12 mouse cellular contexts compared by ENCODE assay signal in genomic region chr7:100845026-100845400, GRCm38 (mm10). TPM values are rescaled to one million over a fixed set of nuclear protein-coding genes. Genes with fewer than 3 reads are reported as not detected.
DNase-seq lines count a peak whose midpoint lies in the region; ATAC-seq and TF ChIP-seq lines count a peak whose summit lies in the region.
"Had no signal": no experiment of that assay in that cellular context is flagged by ENCODE, and none has a peak within 500 bp of the region (broad histone marks: within the 10 kb centered on the region; RNA-seq: fewer than 3 reads in every experiment).

No protein-coding gene starts in this region.

- H3K4me2 ChIP-seq in embryonic facial prominence, embryonic 12.5 days (replicated peaks): no peak overlapping the region
- no peak overlapping the region for H3K4me2 ChIP-seq in lung, embryonic 14.5 days
- peak overlapping the region; percentile 93 for H3K4me2 ChIP-seq in liver, embryonic 14.5 days (ENCODE audit: low read depth)
- H3K4me2 ChIP-seq: hindbrain, embryonic 12.5 days had no signal

- H3K27ac ChIP-seq in embryonic facial prominence, embryonic 12.5 days: 0 out of 2 replicates have a peak overlapping the region, but pooled peaks have one; percentile 36
- H3K27ac ChIP-seq in embryonic facial prominence, embryonic 10.5 days (replicated peaks): no peak overlapping the region
- peak overlapping the region; percentile 76 for H3K27ac ChIP-seq in lung, embryonic 14.5 days (ENCODE audit: low read depth)
- H3K27ac ChIP-seq in liver, embryonic 14.5 days: peak overlapping the region; percentile 99
- H3K27ac ChIP-seq: hindbrain, embryonic 12.5 days had no signal

- peaks cover 8% of the 10 kb centered on the region; the same call in 1 of the 2 replicates for H3K4me1 ChIP-seq in embryonic facial prominence, embryonic 12.5 days
- H3K4me1 ChIP-seq in embryonic facial prominence, embryonic 10.5 days: peaks cover 7% of the 10 kb centered on the region
- peaks cover 7% of the 10 kb centered on the region for H3K4me1 ChIP-seq in lung, embryonic 14.5 days (ENCODE audit: insufficient read depth)
- peaks cover 94% of the 10 kb centered on the region for H3K4me1 ChIP-seq in erythroblast, embryonic 14.5 days (ENCODE audit: control insufficient read depth)
- peaks cover 40 to 47% of the 10 kb centered on the region in 2 experiments for H3K4me1 ChIP-seq in liver, embryonic 14.5 days (replicated peaks; ENCODE audit: control insufficient read depth in 2 of 2, insufficient read depth in 2 of 2, low read length in 1 of 2)

- no peaks in the 10 kb centered on the region for H3K27me3 ChIP-seq in embryonic facial prominence, embryonic 12.5 days
- H3K27me3 ChIP-seq in embryonic facial prominence, embryonic 10.5 days (replicated peaks; ENCODE audit: low read depth, poor library complexity, severe bottlenecking): no peaks in the 10 kb centered on the region
- H3K27me3 ChIP-seq in lung, embryonic 14.5 days (ENCODE audit: insufficient read depth, low read length): no peaks in the 10 kb centered on the region
- no peaks in the 10 kb centered on the region for H3K27me3 ChIP-seq in erythroblast, embryonic 14.5 days (ENCODE audit: control insufficient read depth)
- H3K27me3 ChIP-seq in liver, embryonic 14.5 days (ENCODE audit: control insufficient read depth, insufficient read depth, low read length): no peaks in the 10 kb centered on the region
- H3K27me3 ChIP-seq: hindbrain, embryonic 12.5 days had no signal

- no peak overlapping the region for H3K9ac ChIP-seq in embryonic facial prominence, embryonic 12.5 days
- no peak overlapping the region for H3K9ac ChIP-seq in lung, embryonic 14.5 days
- peak overlapping the region; percentile 60 for H3K9ac ChIP-seq in liver, embryonic 14.5 days (replicated peaks)
- H3K9ac ChIP-seq: hindbrain, embryonic 12.5 days had no signal

- no peak overlapping the region for H3K4me3 ChIP-seq in embryonic facial prominence, embryonic 12.5 days
- H3K4me3 ChIP-seq in embryonic facial prominence, embryonic 10.5 days: no peak overlapping the region
- no peak overlapping the region for H3K4me3 ChIP-seq in lung, embryonic 14.5 days (ENCODE audit: low read depth, low read length)
- peak overlapping the region; percentile 56 for H3K4me3 ChIP-seq in erythroblast, embryonic 14.5 days (replicated peaks)
- H3K4me3 ChIP-seq in liver, embryonic 14.5 days (ENCODE audit: insufficient read depth in 1 of 2, low read depth in 2 of 2, low read length in 2 of 2): peak overlapping the region in 1 of 2 experiments; percentile 27; a peak in 2 of 4 replicates
- H3K4me3 ChIP-seq: hindbrain, embryonic 12.5 days had no signal

- ATAC-seq in embryonic facial prominence, embryonic 12.5 days (ENCODE audit: insufficient number of reproducible peaks, insufficient read depth, low FRiP score, low TSS enrichment): no peak
- no peak for ATAC-seq in lung, embryonic 14.5 days (ENCODE audit: insufficient read depth)
- ATAC-seq in liver, embryonic 14.5 days (ENCODE audit: insufficient read depth): no peak
- no peak for ATAC-seq in erythroid progenitor cell, adult 5-6 weeks (replicated peaks; ENCODE audit: low FRiP score, poor library complexity, severe bottlenecking)
- ATAC-seq: forebrain, embryonic 16.5 days had no signal

- DNase-seq in embryonic facial prominence, embryonic 10.5 days (ENCODE audit: low spot score): no peak
- DNase-seq in lung, embryonic 14.5 days: no peak
- no peak for DNase-seq in lung, postnatal 10 days
- DNase-seq in liver, embryonic 14.5 days (ENCODE audit: low read depth in 3 of 3, low spot score in 3 of 3): no peak
- no peak for DNase-seq in kidney, postnatal 4 days
- DNase-seq: adrenal gland, postnatal 36 days; cerebellum, postnatal 14 days had no signal

- no peaks in the 10 kb centered on the region; the same call in 1 of the 2 replicates for H3K36me3 ChIP-seq in embryonic facial prominence, embryonic 12.5 days
- peaks cover 39% of the 10 kb centered on the region for H3K36me3 ChIP-seq in embryonic facial prominence, embryonic 10.5 days (replicated peaks)
- 0 out of 2 replicates have a peak, but pooled peaks cover 4% of the 10 kb centered on the region for H3K36me3 ChIP-seq in lung, embryonic 14.5 days (ENCODE audit: insufficient read depth)
- H3K36me3 ChIP-seq in erythroblast, embryonic 14.5 days (ENCODE audit: control insufficient read depth): peaks cover 91% of the 10 kb centered on the region
- H3K36me3 ChIP-seq in liver, embryonic 14.5 days (replicated peaks; ENCODE audit: control insufficient read depth, insufficient read depth, low read depth): peaks cover 46% of the 10 kb centered on the region

- no peaks in the 10 kb centered on the region for H3K9me3 ChIP-seq in embryonic facial prominence, embryonic 12.5 days
- H3K9me3 ChIP-seq in embryonic facial prominence, embryonic 10.5 days: no peaks in the 10 kb centered on the region
- H3K9me3 ChIP-seq in lung, embryonic 14.5 days (ENCODE audit: low read depth, low read length): no peaks in the 10 kb centered on the region
- H3K9me3 ChIP-seq in erythroblast, embryonic 14.5 days (ENCODE audit: control insufficient read depth, low read length): peaks cover 16% of the 10 kb centered on the region
- H3K9me3 ChIP-seq in liver, embryonic 14.5 days (ENCODE audit: control insufficient read depth, low read length): no peaks in the 10 kb centered on the region; the same call in 1 of the 2 replicates
- H3K9me3 ChIP-seq: hindbrain, embryonic 12.5 days had no signal

- TF ChIP-seq EP300 in liver, embryonic 14.5 days (IDR thresholded peaks at IDR 0.05; ENCODE audit: low read depth): no peak

- TF ChIP-seq CTCF in lung, embryonic 14.5 days (IDR thresholded peaks at IDR 0.05; ENCODE audit: low read depth): no peak
- TF ChIP-seq CTCF in liver, embryonic 14.5 days (IDR thresholded peaks at IDR 0.05; ENCODE audit: low read depth): no peak

RNA-seq across cellular contexts. Expression of gene Relt, which starts 18.2 kb away (rescaled TPM):
- 3.4 and 4.1 TPM in 2 replicates for polyA plus RNA-seq in embryonic facial prominence, embryonic 12.5 days (2016; fragmentation: Nextera tagmentation; extraction: Ambion mirVana)
- polyA plus RNA-seq in embryonic facial prominence, embryonic 10.5 days (2016; fragmentation: Nextera tagmentation; extraction: Ambion mirVana): 4.8 and 5.2 TPM in 2 replicates
- 3.8 and 4.1 TPM in 2 replicates for polyA plus RNA-seq in lung, embryonic 14.5 days (2014; fragmentation: Nextera tagmentation; extraction: Ambion mirVana)
- polyA plus RNA-seq in erythroblast, embryonic 14.5 days (2012): 16.3 and 17.6 TPM in 2 replicates
- polyA plus RNA-seq in liver, embryonic 14.5 days (2012; rRNA removed): 12.2 and 17.2 TPM in 2 replicates
- polyA plus RNA-seq in liver, embryonic 14.5 days (2014; fragmentation: Nextera tagmentation; extraction: Ambion mirVana): 11.7 and 14.7 TPM in 2 replicates
- total RNA-seq in erythroid progenitor cell, adult 5-6 weeks (2015; ENCODE audit: low replicate concordance): 71.7 and 73.8 TPM in 2 replicates
- 37.1 and 40.8 TPM in 2 replicates for total RNA-seq in erythroid progenitor cell, adult 5-6 weeks (2017; ENCODE audit: low replicate concordance)
